Mouse (Mus musculus) heart, adult 2 months (tissue): ENCODE data around the gene Ccdc188. TPM values are rescaled to one million over a fixed set of nuclear protein-coding genes. Genes with fewer than 3 reads are reported as not detected.
"Not testable (repeated sequence)": the region's sequence is repeated elsewhere in the genome, so short reads cannot be mapped to it uniquely, and the experiment has no call there.

Experiments
- DNase-seq, 2 experiments: peaks; one replicate each; pipeline ENCODE4 v3.0.0; 2021
- H3K27ac ChIP-seq: fragments of 200-600 bp; 2 replicates; pipeline ENCODE4 v1.8.1; 2022
- H3K27me3 ChIP-seq: fragments of 200-500 bp; 2 replicates; pipeline ENCODE4 v1.6.1; 2012; ENCODE audit warnings: mild to moderate bottlenecking, low read length, inconsistent platforms, mixed read lengths; ENCODE audit not compliant: control insufficient read depth, insufficient read depth
- H3K36me3 ChIP-seq: fragments of 200-500 bp; 2 replicates; pipeline ENCODE4 v1.6.1; 2012; ENCODE audit warnings: low read length, inconsistent platforms; ENCODE audit not compliant: control insufficient read depth, insufficient read depth
- H3K4me1 ChIP-seq: fragments of 200-500 bp; 2 replicates; pipeline ENCODE4 v1.6.1; 2011; ENCODE audit warnings: low read length; ENCODE audit not compliant: control insufficient read depth, insufficient read depth
- H3K4me3 ChIP-seq: fragments of 200-600 bp; 2 replicates; pipeline ENCODE4 v1.8.1; 2022
- H3K79me2 ChIP-seq: fragments of 200-500 bp; replicated peaks from 2 replicates; pipeline ENCODE4 v1.6.1; 2012; ENCODE audit warnings: mild to moderate bottlenecking, inconsistent platforms, low read length, moderate library complexity, mixed read lengths; ENCODE audit not compliant: control insufficient read depth, insufficient read depth
- H3K9ac ChIP-seq: fragments of 200-500 bp; 2 replicates; pipeline ENCODE4 v1.6.1; 2012; ENCODE audit warnings: low read depth, mild to moderate bottlenecking, control low read depth, inconsistent platforms, low read length, mixed read lengths
- CTCF ChIP-seq: fragments of 200-600 bp; IDR thresholded peaks from 2 replicates; pipeline ENCODE4 v1.8.1; 2022; ENCODE audit warnings: antibody characterized with exemption, mild to moderate bottlenecking, moderate library complexity
- EP300 ChIP-seq: fragments of 200-500 bp; IDR thresholded peaks from 2 replicates; pipeline ENCODE4 v1.6.1; 2011; ENCODE audit warnings: low read depth, low read length, control low read depth; ENCODE audit not compliant: insufficient read depth
- POLR2A ChIP-seq: fragments of 200-500 bp; IDR thresholded peaks from 2 replicates; pipeline ENCODE4 v1.6.1; 2011; ENCODE audit warnings: mild to moderate bottlenecking, low read depth, low read length, control low read depth; ENCODE audit not compliant: insufficient read depth
- WGBS: fragments of 180-500 bp; shearing (Covaris S2); methylation state at CpG from one replicate; pipeline ENCODE4 v1.1.7; 2018; 5-methylcytosine and 5-hydroxymethylcytosine counted together
- intact Hi-C: fragments of 180-260 bp; cut with DNase I; formaldehyde crosslinking; loops from one replicate; pipeline ENCODE4 v1.15.1; 2025
- polyA plus RNA-seq: library from polyadenylated mRNA; depleted of rRNA; stranded (reverse); fragments of >200 nt; gene quantifications from 2 replicates; pipeline ENCODE4 v1.2.3, GENCODE M21; 2012
- total RNA-seq, 2 experiments: library from RNA; stranded (reverse); gene quantifications; 2 replicates each; pipeline ENCODE4 v1.2.3; 2021

The Ccdc188 gene
- total and polyA plus RNA-seq, 3 experiments = not detected

GRCm38 (mm10) chr16:18186798-18187197 is 30.9 kb upstream of the Ccdc188 start:
- intact Hi-C loops = no loop called here
- no peaks in the 10 kb centered on the region for H3K79me2 ChIP-seq
- no peak overlapping the region for H3K27ac ChIP-seq
- H3K9ac ChIP-seq = no peak overlapping the region
- no peak overlapping the region for H3K4me3 ChIP-seq
- WGBS = 42% methylated on average over 4 of the region's 4 CpGs
- no peaks in the 10 kb centered on the region for H3K36me3 ChIP-seq
- no peaks in the 10 kb centered on the region for H3K4me1 ChIP-seq
- H3K27me3 ChIP-seq = no peaks in the 10 kb centered on the region
- TF ChIP-seq POLR2A = no peak
- TF ChIP-seq CTCF = no peak
- no peak for TF ChIP-seq EP300
- no peak for DNase-seq

- WGBS = 51% methylated on average over 3 of the region's 3 CpGs
- H3K27ac ChIP-seq = no peak overlapping the region
- H3K4me1 ChIP-seq = no peaks in the 10 kb centered on the region
- H3K79me2 ChIP-seq = no peaks in the 10 kb centered on the region
- no peak for TF ChIP-seq POLR2A
- TF ChIP-seq CTCF = no peak
- no peak for TF ChIP-seq EP300
- H3K9ac ChIP-seq = no peak overlapping the region
- no peaks in the 10 kb centered on the region for H3K27me3 ChIP-seq
- no peak for DNase-seq
- no peak overlapping the region for H3K4me3 ChIP-seq
- H3K36me3 ChIP-seq = no peaks in the 10 kb centered on the region
- intact Hi-C loops = no loop called here
Observed at GRCm38 (mm10) chr16:18187221-18187620, 30.5 kb upstream of the Ccdc188 start.

- intact Hi-C loops = no loop called here
- Histone ChIP-seq H3K4me3 (no peak overlapping the region), H3K79me2 (no peaks in the 10 kb centered on the region), H3K36me3 (no peaks in the 10 kb centered on the region), H3K9ac (no peak overlapping the region), H3K27ac (no peak overlapping the region), H3K4me1 (no peaks in the 10 kb centered on the region), H3K27me3 (no peaks in the 10 kb centered on the region)
- 58% methylated on average over 2 of the region's 2 CpGs for WGBS
- no peak for DNase-seq
- TF ChIP-seq POLR2A (no peak), CTCF (no peak), EP300 (no peak)
Observed at GRCm38 (mm10) chr16:18191006-18191405, 26.7 kb upstream of the Ccdc188 start.

- Histone ChIP-seq H3K4me1 (no peaks in the 10 kb centered on the region), H3K27me3 (no peaks in the 10 kb centered on the region), H3K27ac (no peak overlapping the region), H3K4me3 (no peak overlapping the region), H3K9ac (no peak overlapping the region), H3K36me3 (no peaks in the 10 kb centered on the region), H3K79me2 (no peaks in the 10 kb centered on the region)
- DNase-seq = no peak
- TF ChIP-seq EP300 (no peak), POLR2A (no peak), CTCF (no peak)
- 67% methylated on average over 15 of the region's 15 CpGs for whole genome bisulfite sequencing
- intact Hi-C loops = no loop called here
Observed at GRCm38 (mm10) chr16:18194208-18194985, 23.3 kb upstream of the Ccdc188 start.

- no peaks in the 10 kb centered on the region for H3K27me3 ChIP-seq
- H3K36me3 ChIP-seq = no peaks in the 10 kb centered on the region
- H3K27ac ChIP-seq = no peak overlapping the region
- no peak overlapping the region for H3K4me3 ChIP-seq
- DNase-seq = no peak
- 49% methylated on average over 5 of the region's 5 CpGs for WGBS
- H3K79me2 ChIP-seq = no peaks in the 10 kb centered on the region
- H3K4me1 ChIP-seq = no peaks in the 10 kb centered on the region
- TF ChIP-seq POLR2A = no peak
- H3K9ac ChIP-seq = no peak overlapping the region
- intact Hi-C loops = no loop called here
Observed at GRCm38 (mm10) chr16:18195068-18195467, 22.6 kb upstream of the Ccdc188 start.

- H3K27ac ChIP-seq, DNase-seq, intact Hi-C loops, H3K27me3 ChIP-seq, H3K9ac ChIP-seq, H3K4me3 ChIP-seq, H3K36me3 ChIP-seq, H3K79me2 ChIP-seq, H3K4me1 ChIP-seq: not testable (repeated sequence)
- WGBS = 55% methylated on average over 3 of the region's 3 CpGs
Observed at GRCm38 (mm10) chr16:18195561-18195960, 22.1 kb upstream of the Ccdc188 start.

GRCm38 (mm10) chr16:18197881-18198280 is 19.8 kb upstream of the Ccdc188 start:
- H3K27ac ChIP-seq = no peak overlapping the region
- no peaks in the 10 kb centered on the region for H3K4me1 ChIP-seq
- H3K9ac ChIP-seq = no peak overlapping the region
- no peaks in the 10 kb centered on the region for H3K36me3 ChIP-seq
- WGBS = 77% methylated on average over 6 of the region's 6 CpGs
- no peak for TF ChIP-seq CTCF
- TF ChIP-seq EP300 = no peak
- TF ChIP-seq POLR2A = no peak
- intact Hi-C loops = no loop called here
- no peaks in the 10 kb centered on the region for H3K79me2 ChIP-seq
- H3K4me3 ChIP-seq = no peak overlapping the region
- DNase-seq = no peak
- no peaks in the 10 kb centered on the region for H3K27me3 ChIP-seq
